Comparison of ENCODE assay signal across 17 mouse cellular contexts in genomic region chr10:89004518-89004917, GRCm38 (mm10).
"Had no signal": no experiment of that assay in that cellular context is flagged by ENCODE, and none has a peak within 500 bp of the region (broad histone marks: within the 10 kb centered on the region; RNA-seq: fewer than 3 reads in every experiment).

No protein-coding gene starts in this region.

- H3K4me3 ChIP-seq: midbrain, embryonic 10.5 days; midbrain, embryonic 12.5 days; myocyte; neural tube, embryonic 13.5 days; neural tube, embryonic 15.5 days; stomach, embryonic 15.5 days had no signal

- DNase-seq: lung, adult 18-20 months; lung, embryonic 14.5 days; lung, postnatal 10 days; lung, postnatal 4 days; midbrain, embryonic 14.5 days; thymus, adult 18-20 months; thymus, postnatal 14 days; thymus, postnatal 36 days had no signal

- ATAC-seq: midbrain, embryonic 16.5 days had no signal

- H3K27ac ChIP-seq: liver, embryonic 14.5 days; midbrain, embryonic 10.5 days; midbrain, embryonic 12.5 days; neural tube, embryonic 13.5 days; neural tube, embryonic 15.5 days; stomach, embryonic 15.5 days; stomach, postnatal 0 days had no signal

- H3K4me1 ChIP-seq: midbrain, embryonic 10.5 days; midbrain, embryonic 12.5 days; neural tube, embryonic 13.5 days; neural tube, embryonic 15.5 days; stomach, embryonic 15.5 days had no signal
